Mouse (Mus musculus) CD8-positive naive resting alpha-beta T cell, adult 2 months (primary cell): ENCODE results near the gene Rsad1.

Source experiments
- DNase-seq, 2 experiments: peaks; one replicate each; pipeline ENCODE4 v3.0.0; 2022; ENCODE audit warnings: low read depth in 2 of 2, low spot score in 2 of 2

Gene Rsad1

DNA sequence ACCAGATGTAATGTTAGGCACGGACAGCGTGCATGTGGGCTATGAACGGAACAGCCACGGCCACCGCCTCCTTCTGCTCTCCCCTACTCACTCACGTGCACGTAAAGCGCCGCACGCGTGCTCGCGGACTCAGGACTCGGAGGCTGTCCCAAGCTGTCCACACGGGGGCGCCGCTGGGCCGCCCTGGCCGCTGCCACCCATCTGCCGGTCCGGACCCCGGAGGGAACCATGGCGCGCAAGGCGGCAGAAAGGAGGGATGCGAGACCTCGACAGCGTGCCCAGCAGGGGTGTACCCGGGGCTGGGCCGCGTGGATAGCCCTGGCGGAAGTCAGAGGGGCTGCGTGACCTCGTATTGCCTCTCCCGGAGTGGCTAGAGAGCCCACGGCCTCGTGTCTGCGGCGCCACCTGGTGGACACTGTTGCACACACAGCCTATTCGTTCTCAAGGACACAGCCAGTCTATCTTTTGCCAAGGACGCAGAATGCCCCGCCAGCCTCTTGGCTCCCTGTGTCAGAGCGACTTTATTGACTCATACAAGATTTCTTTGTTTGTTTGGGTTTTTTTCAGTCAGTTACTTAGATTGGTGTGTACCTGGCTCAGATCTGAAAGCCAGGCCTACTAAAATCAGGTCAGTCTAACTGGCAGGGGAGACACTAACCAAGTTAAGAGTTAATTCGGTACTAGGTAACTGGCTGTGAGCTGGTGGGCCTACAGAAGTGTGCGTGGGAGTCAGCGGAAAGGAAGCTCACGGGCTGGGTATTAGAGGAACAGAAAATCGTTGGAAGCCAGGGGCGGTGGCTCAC lies at the start of gene Rsad1:
TSS of gene Rsad1 (minus strand) at position 368 of the 803 bp plus-strand sequence.
- DNase-seq, result peak; percentile 94 to 95

DNA sequence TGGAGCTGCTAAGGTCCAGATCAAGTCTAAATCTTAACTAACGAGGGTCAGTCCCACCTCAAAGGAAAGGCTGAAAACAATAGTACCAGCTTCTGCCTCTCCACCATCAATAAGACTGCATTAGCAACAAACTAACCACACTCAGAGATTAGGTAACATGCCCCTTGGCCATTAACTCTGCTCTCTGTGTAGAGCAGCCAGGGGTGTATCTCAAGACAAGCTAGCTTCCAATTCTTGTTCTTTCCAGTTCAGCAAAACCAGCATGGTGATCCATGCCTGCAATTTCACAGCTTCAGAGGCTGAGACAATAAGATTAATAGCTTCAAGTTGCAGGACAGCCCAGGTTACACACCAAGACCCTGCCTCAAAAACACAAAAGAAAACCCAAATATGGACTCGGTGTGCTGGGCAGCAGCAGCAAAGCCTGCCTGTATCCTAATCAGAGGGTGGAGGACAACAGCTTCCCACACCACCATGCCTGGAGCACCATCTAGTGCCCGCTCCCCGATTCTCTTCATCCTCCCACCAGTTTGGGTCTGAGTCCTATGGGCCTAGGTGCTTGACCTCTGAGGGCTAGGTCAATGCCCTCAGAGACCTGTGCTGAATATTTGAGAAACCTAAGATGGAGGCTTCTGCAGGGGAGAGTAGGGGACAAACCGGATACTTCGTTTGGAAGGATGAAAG lies 49.5 kb upstream of the Rsad1 start:
- DNase-seq, result no peak

DNA sequence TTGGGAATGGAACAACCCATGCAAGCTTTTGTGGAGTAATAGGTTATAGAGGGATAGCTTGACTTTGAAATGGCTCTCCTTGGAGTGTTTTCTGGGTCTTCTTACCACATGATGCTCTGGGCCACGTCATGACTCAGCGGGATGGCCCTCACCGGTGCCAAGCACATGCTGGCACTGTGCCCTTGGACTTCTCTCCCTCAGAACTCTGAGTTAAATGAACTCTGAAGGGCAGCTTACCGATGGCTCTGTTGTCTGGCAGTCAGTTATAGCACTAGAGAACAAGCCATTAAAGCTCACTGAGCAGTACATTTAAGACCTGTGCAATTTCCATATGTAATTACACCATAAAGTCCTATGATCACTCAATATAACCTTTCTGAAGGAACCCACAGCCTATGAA lies 48.3 kb upstream of the Rsad1 start:
- no peak for DNase-seq

DNA sequence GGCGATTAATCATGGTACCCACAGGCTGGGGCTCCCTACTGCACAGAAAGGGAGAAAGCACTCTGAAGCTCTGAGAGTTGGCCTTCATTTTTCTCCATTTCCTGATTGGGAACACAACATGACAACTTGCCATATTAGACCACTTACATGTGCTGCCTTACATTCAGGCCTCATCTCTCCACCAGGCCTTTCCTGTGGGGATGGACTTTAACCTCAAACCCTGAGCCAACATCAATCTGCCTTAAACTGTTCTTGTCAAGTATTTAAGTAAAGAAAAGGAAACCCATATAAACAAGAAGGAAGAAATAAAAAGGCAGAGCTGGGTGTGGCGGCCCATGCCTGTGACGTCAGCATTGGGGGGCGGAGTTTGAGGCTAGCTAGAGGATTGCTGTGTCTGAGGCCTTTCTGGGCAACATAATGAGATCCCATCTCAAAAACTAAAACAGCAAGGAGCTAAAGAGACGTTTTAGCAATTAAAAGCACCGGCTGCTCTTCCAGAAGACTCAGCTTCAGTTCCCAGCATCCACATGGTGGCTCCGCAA lies 47.3 kb upstream of the Rsad1 start:
- peak; percentile 42 to 67 for DNase-seq

DNA sequence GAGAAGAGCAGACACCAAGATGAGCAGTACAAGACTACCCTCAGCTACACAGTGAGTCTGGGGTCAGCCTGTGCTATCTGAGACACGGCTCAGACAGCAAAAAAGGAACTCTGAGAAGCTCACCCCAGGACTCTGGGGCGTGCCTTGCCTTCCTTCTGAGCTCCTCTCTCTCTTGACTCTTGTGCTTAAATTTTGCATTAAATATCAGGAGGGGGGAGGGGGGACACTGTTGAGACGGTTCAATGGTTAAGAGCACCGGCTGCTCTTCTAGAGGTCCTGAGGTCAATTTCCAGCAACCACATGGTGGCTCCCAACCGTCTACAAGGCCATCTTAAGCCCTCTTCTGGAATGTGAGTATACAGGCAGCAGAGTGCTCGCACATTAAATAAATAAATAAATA lies 38.5 kb upstream of the Rsad1 start:
- DNase-seq, result no peak

DNA sequence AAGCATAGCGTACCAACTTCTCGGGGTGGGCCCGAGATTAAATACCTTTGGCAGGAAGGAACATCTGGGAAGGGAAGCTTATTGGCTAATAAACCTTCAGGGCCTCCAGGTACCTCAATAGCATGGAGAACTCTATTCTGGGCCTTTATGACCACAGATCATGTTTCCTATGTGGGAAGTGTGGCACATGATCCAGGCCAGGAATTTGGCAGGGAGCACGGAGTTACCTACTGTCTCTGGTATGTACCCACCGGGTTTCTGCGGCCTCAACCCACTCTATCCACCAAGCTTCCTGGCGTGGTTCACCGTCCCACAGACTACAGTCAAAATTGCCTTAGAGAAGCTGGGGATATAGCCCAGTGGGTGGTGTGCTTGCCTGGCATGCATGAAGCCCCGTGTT lies 36.0 kb upstream of the Rsad1 start:
- DNase-seq, result no peak

DNA sequence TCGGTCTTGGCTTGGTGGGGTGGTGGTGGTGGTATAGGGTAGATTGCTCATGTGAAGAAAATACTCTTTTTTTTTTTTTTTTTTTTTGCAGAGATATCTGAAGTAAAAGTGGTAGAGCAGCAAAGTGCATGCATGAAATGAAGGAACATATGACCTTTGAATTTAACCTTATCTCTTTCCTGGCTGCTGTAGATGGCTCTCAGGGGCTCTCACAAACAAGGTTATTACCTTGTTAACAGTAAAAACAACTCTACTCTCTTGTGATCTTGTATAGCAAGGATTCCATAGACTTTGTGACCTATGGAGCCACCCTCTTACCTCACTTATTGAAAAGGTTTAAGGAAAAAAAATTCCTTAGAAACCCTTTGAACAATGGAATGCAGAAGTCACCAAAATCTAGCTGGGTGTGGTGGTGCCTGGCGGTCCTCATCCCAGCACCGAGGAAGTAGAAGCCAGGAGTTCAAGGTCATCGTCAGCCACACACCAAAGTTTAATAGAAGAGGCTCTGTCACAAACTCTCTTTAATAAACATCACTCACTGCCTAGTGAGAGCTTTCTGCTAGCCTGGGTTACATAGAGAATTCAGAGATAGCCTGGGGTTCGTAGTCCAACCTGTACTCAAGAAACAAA lies 31.2 kb upstream of the Rsad1 start:
- DNase-seq, result no peak

DNA sequence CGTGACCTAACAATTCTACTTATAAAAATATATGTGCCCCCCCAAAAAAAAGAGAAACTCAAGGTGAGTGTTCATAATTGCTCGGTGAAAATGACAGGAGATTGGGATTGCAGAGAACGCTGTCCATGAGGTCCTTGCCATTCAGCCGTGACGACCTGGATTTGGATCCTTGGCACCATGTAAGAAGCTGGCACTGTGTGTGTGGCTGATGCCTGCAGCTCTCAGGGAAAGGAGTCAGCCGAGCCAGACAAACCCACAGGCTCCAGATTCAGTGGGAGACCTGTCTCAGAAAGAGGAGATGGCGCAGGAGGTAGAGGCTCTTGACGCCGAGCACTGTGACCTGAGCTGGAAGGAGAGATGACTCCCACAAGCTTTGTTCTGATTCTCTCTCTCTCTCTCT lies 27.3 kb upstream of the Rsad1 start:
- no peak for DNase-seq

DNA sequence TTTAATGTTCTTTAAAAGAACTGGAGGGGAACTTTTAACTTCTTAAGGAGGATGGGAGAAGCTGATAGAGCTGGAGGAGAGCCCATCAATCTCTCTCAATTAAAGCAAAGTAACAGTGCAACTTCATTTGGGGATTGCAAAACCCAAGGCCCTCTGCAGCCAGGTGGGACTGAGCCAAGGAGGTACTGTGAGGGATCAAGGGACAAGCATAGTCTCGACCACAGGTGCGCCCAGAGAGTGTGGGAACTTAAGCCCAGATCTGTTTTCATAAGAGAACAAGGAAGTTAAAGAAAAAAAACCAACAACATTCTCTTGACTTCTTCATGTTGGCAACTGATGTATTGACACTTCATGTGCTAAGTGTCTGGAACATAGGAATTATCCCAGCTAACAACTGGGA lies 26.0 kb upstream of the Rsad1 start:
- no peak for DNase-seq

DNA sequence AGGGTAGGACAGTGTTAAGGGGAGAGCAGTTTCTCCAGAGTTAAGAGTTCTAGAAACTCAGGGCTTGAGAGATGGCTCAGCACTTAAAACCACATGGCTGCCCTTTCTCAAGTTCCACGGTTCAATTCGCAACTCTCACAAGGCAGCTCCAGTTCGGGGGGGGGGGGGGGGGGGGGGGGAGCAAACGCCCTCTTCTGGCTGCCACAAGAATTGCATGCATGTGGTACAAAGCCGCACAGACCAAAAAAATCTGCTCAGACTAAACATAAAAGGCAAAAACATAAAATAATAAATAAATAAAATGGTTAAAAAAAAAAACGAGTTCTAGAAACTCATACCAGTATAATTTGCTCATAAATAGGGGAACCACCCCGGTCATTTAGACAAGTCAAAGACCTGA lies 25.5 kb upstream of the Rsad1 start:
- no peak for DNase-seq

DNA sequence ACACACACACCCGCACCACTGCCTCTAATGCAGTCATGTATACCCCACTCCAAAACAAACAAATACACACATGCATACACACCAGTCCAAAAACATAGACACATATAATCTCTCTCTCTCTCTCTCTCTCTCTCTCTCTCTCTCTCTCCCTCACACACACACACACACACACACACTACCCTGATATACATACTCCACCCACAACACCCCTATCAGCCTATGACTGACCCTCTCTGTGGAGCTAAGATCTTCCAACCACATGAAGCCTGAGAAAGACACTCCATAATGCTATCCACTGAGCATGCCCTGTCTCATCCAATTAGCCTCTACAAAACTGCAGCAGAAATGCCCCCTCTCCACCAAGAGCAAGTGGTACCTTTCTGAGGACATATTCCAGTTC lies 22.8 kb upstream of the Rsad1 start:
- DNase-seq, result no peak

DNA sequence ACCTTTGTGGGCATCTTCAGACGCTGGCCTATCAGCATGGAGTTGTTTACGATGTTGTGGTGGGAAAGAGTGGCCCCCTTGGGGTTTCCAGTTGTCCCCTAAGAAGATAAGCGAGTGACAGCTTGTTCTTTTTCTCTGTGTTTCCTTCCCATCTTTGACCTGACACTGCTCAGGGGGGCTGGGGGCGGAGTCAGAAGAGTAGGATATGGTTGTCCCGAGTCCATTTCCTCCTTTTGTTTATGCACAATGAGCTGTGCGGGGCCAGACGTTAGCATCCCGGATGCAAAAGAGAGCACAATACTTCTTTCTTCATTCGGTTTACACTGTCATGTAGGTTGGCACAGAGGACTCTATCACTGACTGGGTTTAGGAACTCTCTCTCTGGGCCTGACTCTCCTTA lies 21.6 kb upstream of the Rsad1 start:
- DNase-seq, result no peak

DNA sequence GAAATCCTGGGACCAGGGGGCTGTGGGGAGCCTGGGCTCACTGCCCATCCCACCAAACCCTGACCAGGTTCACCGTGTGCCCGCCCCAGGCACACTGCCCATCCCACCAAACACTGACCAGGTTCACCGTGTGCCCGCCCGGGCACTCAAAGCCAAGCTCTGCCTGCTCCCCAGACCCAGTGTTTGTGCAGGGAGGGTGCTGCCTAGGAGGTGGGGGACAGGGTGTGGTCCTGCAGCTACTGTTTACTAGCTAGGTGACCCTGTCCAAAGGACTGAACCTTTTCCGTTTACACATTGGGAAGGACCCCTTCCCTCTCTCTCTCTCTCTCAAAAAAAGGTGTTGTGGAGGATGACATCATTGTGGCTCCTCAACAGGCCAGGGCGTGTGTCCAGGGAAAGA lies 18.3 kb upstream of the Rsad1 start:
- no peak for DNase-seq

DNA sequence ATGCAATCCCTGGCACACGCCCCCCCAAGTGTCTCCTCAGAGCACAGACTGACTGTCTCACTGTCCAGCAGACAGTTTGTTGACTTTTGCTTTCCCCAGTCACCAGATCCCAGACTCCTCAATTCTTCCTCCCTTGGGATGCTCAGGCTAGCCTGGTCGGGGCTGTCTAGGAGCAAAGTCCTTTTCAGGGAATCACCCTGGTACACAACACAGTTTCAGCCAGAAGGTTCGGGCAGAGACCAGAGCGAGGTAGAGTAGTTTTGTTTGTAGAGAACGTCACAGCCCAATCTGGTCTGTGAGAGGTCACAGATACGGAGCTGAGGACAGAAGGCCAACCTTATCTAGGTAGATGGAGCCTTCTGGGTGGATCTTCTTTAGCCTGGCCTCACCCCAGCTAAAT lies 17.5 kb upstream of the Rsad1 start:
- no peak for DNase-seq

DNA sequence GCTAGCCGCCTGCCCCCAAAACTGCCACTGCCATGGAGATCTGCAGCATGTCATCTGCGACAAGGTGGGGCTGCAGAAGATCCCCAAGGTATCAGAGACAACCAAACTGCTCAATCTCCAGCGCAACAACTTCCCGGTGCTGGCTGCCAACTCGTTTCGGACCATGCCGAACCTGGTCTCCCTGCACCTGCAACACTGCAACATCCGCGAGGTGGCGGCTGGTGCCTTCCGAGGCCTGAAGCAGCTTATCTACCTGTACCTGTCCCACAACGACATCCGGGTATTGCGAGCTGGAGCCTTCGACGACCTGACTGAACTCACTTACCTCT lies 16.1 kb upstream of the Rsad1 start:
- DNase-seq, result no peak

DNA sequence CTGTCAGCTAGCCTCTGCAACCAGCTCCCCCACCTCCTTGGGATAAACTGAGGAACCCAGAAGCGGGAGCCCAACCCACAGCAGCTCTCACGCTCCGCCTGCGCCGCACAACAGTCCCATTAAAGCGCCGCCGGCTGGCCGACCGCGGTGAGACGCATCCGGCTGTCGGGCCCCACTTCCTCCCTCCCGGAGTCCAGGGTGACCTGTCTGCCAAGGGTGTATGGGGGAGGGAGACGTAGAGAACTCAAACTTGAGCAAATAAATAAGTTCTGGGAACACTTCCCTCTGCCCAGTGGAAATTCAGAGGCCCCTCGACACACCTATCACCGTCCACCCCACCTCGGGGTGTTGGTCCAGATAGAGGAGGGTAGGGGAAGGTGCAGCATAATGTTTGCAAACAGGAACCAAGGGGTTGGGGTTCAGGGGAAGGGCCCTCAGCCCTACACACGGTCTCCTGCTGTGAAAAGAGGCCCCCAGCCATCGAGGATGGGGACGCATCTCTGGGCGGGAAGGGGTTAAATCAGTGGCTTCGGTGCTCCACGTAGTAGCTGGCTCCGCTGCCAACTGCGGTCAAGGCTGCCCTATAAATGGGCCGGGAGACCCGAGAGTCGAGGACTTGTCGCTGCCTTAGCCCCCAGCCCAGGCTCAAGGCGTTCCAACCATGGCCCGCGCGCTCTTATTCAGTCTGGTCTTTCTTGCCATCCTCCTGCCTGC lies 15.5 kb upstream of the Rsad1 start, which contains the start of gene Chad:
TSS of gene Chad (plus strand) at position 611 of the 714 bp plus-strand sequence.
- DNase-seq, result no peak

DNA sequence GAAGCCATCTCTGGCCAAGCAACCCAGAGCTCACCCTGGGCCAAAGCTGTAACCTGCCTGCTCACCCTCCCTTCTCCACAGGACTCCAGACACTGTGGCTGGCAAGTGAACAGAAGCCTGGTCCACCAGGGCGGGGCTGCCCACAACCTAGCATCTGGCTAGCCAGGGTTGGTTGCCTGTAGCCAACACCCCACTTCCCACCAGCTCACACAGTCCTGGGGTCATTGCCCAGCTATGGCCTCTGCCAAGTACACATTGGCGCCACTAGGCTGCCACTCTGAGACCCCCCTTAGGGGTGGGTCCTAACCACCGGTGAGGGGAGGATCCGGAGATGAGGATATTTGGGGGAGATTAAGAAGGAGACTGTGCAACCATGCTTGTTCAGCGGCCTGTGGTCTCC lies 14.8 kb upstream of the Rsad1 start:
- no peak for DNase-seq

DNA sequence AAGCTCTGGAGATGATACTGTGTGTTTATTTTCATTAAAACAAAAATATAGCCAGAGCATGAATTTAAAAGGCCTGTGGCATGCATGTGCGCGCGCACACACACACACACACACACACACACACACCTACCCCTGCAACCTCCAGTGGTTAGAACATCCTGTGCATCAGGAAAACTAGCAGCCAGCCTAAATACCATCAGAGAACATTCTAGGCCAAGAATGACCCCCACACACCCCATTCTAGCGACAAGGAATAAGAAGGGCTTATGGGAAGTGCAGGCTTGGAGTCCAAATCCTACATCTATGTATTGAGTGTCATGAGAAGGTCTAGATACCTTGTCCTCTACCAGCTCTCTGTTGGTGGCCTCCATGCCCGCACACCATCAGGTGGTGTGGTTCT lies 14.3 kb upstream of the Rsad1 start:
- DNase-seq, result no peak

DNA sequence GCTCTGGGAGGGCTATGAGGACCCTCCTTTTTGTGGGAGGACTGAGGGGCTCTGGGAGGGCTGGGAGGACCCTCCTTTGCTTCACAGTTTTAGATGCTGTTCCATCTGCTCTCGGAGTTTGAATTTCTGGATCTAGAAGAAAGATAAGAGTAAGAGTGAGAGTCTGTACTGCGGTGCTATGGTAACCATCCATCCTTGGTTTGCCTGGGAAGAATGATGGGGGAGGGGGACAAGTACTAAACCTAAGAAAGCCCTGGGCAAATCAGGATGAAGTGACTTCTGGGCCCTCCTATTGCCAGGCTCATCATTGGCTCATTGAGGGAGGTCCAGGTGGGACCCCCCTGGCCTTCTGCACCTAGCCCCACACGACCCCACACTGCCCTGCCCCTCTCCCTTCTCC lies 9.2 kb upstream of the Rsad1 start:
- DNase-seq, result no peak

DNA sequence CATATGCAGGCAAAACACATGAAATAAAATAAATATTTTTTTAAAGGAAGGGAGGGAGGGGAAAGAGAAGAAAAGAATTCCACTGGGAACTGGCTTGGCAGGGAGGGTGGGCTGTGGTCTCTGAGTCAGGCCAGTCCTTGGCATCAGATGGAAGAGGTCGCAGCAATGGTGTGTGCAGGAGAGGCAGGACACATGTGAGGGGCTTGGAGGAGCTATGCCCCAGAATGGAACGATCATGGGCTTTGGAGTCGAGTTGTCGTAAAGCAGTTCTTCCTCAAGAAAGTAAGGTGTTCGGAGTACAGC lies 1.3 kb upstream of the Rsad1 start:
- no peak for DNase-seq

DNA sequence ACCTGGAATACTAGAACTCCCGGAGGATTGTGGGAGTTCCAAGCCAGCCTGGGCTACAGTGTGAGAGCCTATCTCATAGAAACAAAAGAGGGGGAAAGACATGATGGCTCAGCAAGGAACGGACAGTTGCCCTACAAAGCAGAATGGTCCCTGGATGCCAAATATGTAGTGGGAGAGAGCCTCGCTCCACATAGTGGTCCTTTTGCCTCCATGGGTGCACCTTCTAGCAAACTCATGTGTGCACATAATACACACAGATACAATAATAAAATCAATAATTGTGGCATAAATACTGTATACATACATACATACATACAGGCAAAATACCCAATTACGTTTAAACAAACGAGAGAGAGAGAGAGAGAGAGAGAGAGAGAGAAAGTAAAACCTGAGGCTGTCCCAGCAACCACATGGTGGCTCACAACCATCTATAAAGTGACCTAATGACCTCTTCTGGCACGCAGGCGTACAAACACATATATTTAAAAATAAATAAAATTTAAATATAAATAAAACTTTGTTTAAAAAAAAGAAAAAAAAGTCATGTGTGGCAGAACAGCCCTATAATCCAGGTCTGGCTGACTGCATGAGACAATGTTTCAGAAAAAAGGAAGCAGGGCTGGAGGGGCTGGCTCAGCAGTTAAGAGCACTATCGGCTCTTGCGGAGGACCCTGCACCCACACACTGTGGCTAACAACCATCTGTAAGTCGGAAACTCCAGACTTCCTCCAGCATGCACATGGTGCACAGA lies 811 bp upstream of the Rsad1 start:
- DNase-seq, result no peak
